Mouse (Mus musculus): ENCODE measurements around the gene Ina.
A peak's percentile ranks its signal among the peaks of the same experiment; 100 is the strongest.

DNA sequence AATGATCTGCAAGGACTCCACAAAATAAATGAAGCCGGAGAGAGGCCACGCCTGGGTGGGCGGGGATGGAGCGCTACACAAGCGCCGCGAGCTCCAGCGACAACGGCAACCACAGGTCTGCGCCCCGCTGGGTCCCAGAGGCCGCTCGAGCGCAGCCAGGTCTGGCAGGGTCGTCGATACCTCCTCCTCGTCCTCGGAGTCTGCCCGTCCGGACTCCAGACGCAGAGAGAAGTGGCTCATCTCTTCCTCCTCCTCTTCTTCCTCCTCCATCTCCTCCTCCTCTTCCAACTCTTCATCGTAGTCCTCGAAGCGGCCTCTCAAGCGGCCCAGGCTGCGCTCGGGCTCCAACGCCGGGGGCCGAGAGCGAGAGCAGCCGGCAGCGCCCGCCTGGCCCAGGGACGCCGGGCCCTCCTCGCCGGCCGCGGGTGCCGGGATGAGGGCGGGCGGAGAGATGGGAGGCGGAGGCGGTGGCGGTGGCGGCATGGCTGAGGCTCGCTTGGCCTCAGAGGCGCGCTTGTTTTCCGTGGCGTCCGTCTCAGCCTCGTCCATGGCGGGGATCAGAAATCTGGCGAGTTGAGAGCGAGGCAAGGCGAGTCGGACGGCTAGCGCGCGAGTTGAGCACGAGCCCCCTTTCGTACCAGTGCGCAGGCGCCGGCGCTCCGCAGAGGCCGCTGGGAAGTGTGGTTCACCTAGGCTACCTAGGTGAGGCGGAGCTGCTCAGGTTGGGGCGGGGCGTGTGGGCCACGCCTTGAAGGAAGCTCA is 36.0 kb downstream of the Ina start, which contains the start of gene Pcgf6:
- TF ChIP-seq CTCF (IDR thresholded peaks at IDR 0.05; ENCODE audit: borderline replicate concordance, insufficient read depth, low read length) (no peak), POLR2A (IDR thresholded peaks at IDR 0.05; ENCODE audit: low read depth, low read length) (peak; percentile 91)

Data from embryonic fibroblast, embryonic 13.5 days (primary cell).